ENCODE assay signal across 9 mouse cellular contexts in genomic region chr12:86646831-86647230, GRCm38 (mm10). TPM values are rescaled to one million over a fixed set of nuclear protein-coding genes. Genes with fewer than 3 reads are reported as not detected.
DNase-seq lines count a peak whose midpoint lies in the region; ATAC-seq and TF ChIP-seq lines count a peak whose summit lies in the region.
"Had no signal": no experiment of that assay in that cellular context is flagged by ENCODE, and none has a peak within 500 bp of the region (broad histone marks: within the 10 kb centered on the region; RNA-seq: fewer than 3 reads in every experiment).

No protein-coding gene starts in this region.

- H3K4me3 ChIP-seq in midbrain, postnatal 0 days (ENCODE audit: low read depth, low read length): no peak overlapping the region
- H3K4me3 ChIP-seq in midbrain, embryonic 10.5 days: no peak overlapping the region
- no peak overlapping the region for H3K4me3 ChIP-seq in olfactory bulb, adult 2 months (ENCODE audit: insufficient read depth, low read depth, low read length)

- TF ChIP-seq POLR2A in olfactory bulb, adult 2 months (IDR thresholded peaks at IDR 0.05; ENCODE audit: insufficient read depth, low read depth, low read length): no peak

- H3K4me1 ChIP-seq in midbrain, postnatal 0 days (ENCODE audit: insufficient read depth, low read length): peaks cover 5% of the 10 kb centered on the region; the same call in 1 of the 2 replicates
- H3K4me1 ChIP-seq in midbrain, embryonic 10.5 days: peaks cover 40% of the 10 kb centered on the region
- H3K4me1 ChIP-seq in olfactory bulb, adult 2 months (ENCODE audit: control insufficient read depth, insufficient read depth, low read length): peaks cover 31% of the 10 kb centered on the region

- no peak overlapping the region for H3K9ac ChIP-seq in midbrain, postnatal 0 days (replicated peaks; ENCODE audit: low read length, poor library complexity, severe bottlenecking)

- no peaks in the 10 kb centered on the region for H3K36me3 ChIP-seq in midbrain, postnatal 0 days (ENCODE audit: insufficient read depth, low read length)
- H3K36me3 ChIP-seq in midbrain, embryonic 10.5 days: no peaks in the 10 kb centered on the region

- H3K27me3 ChIP-seq in midbrain, postnatal 0 days (ENCODE audit: insufficient read depth, low read length): no peaks in the 10 kb centered on the region
- peaks cover 6% of the 10 kb centered on the region; the same call in 1 of the 2 replicates for H3K27me3 ChIP-seq in midbrain, embryonic 10.5 days (ENCODE audit: low read depth, poor library complexity, severe bottlenecking)

- peak; percentile 7 for DNase-seq in gastrocnemius, adult 18-20 months (ENCODE audit: low spot score)
- DNase-seq in gastrocnemius, postnatal 36 days: no peak
- peak; percentile 76 for DNase-seq in midbrain, postnatal 0 days (ENCODE audit: low spot score)
- no peak for DNase-seq in midbrain, embryonic 10.5 days (ENCODE audit: low spot score)
- peak; percentile 21 for DNase-seq in gastrocnemius, postnatal 25 days
- no peak for DNase-seq in adrenal gland, postnatal 4 days (ENCODE audit: low spot score in 2 of 2)
- DNase-seq in ovary, adult 18-20 months (ENCODE audit: low spot score): no peak
- DNase-seq: lung, postnatal 4 days had no signal

- no peak overlapping the region for H3K27ac ChIP-seq in midbrain, postnatal 0 days (ENCODE audit: low read depth, low read length)
- H3K27ac ChIP-seq in midbrain, embryonic 10.5 days (replicated peaks): no peak overlapping the region
- peak overlapping the region; percentile 65 for H3K27ac ChIP-seq in olfactory bulb, adult 2 months (ENCODE audit: insufficient read depth, low read depth, low read length)

- H3K4me2 ChIP-seq in midbrain, postnatal 0 days (ENCODE audit: low read depth, low read length, poor library complexity, severe bottlenecking): no peak overlapping the region

- no peak for TF ChIP-seq CTCF in midbrain, postnatal 0 days (IDR thresholded peaks at IDR 0.05)
- TF ChIP-seq CTCF in olfactory bulb, adult 2 months (IDR thresholded peaks at IDR 0.05; ENCODE audit: insufficient read depth, low read depth, low read length): no peak

- WGBS in midbrain, postnatal 0 days: 50% methylated on average over 9 of the region's 9 CpGs
- WGBS in midbrain, embryonic 10.5 days: 72% methylated on average over 9 of the region's 9 CpGs
- WGBS in olfactory bulb, adult 2 months: 21% methylated on average over 9 of the region's 9 CpGs

- H3K9me3 ChIP-seq in midbrain, postnatal 0 days (ENCODE audit: low read length): no peaks in the 10 kb centered on the region
- H3K9me3 ChIP-seq in midbrain, embryonic 10.5 days (replicated peaks): no peaks in the 10 kb centered on the region

- no peak for ATAC-seq in midbrain, postnatal 0 days (ENCODE audit: low FRiP score)

- intact Hi-C loops in gastrocnemius, postnatal 36 days (cut with DNase I): no loop called here

RNA-seq across cellular contexts. Expression of gene Vash1, which starts 31.7 kb away (rescaled TPM):
- total RNA-seq in gastrocnemius, adult 18-20 months (2021): 1 to 10 TPM; 3.4 to 5.0 TPM
- 1 to 10 TPM; 7.3 to 8.6 TPM for total RNA-seq in gastrocnemius, postnatal 36 days (2021)
- 84.3 and 89.4 TPM in 2 replicates for total RNA-seq in midbrain, postnatal 0 days (2014; rRNA removed)
- polyA plus RNA-seq in midbrain, postnatal 0 days (2015; fragmentation: Nextera tagmentation; extraction: Ambion mirVana): 20.3 and 25.4 TPM in 2 replicates
- 17.5 and 22.3 TPM in 2 replicates for polyA plus RNA-seq in midbrain, embryonic 10.5 days (2016; fragmentation: Nextera tagmentation; extraction: Ambion mirVana)
- 10 to 100 TPM; 10.3 to 11.8 TPM for total RNA-seq in gastrocnemius, postnatal 25 days (2021)
- polyA plus RNA-seq in olfactory bulb, adult 2 months (2012; ENCODE audit: insufficient read depth, insufficient read length, low replicate concordance, missing spikeins): not detected in 2 replicates
- total RNA-seq in adrenal gland, postnatal 4 days (2021): 10 to 100 TPM; 22.0 to 24.4 TPM

Comparison
In these comparisons a context has a peak if more than half of its experiments do, and no peak if none do; other contexts are left out.
1. DNase-seq: peak in gastrocnemius, adult 18-20 months (single experiment), midbrain, postnatal 0 days (single experiment) and gastrocnemius, postnatal 25 days (single experiment); none in gastrocnemius, postnatal 36 days (0 of 2), midbrain, embryonic 10.5 days (single experiment), adrenal gland, postnatal 4 days (0 of 2) and ovary, adult 18-20 months (single experiment).